Mouse (Mus musculus) liver, embryonic 12.5 days (tissue): ENCODE results near the gene Lrrc66. TPM values are rescaled to one million over a fixed set of nuclear protein-coding genes. Genes with fewer than 3 reads are reported as not detected.

Experiments used
- polyA plus RNA-seq: library from polyadenylated mRNA; unstranded; fragments of >200 nt; fragmentation: Nextera tagmentation; extraction: Ambion mirVana; gene quantifications from 2 replicates; pipeline ENCODE4 v1.2.1, GENCODE M21; 2016

The Lrrc66 gene
- polyA plus RNA-seq, 1 experiment from 2014 or later, result 0.13 TPM

Other genes with a start within 250 kb of the Lrrc66 start
- not detected in 2 replicates for gene Cwh43, start 226.5 kb downstream of the Lrrc66 start, polyA plus RNA-seq
- 5.5 and 6.4 TPM in 2 replicates for gene Dcun1d4, start 151.5 kb downstream of the Lrrc66 start, polyA plus RNA-seq
- 4.5 and 4.7 TPM in 2 replicates for gene Sgcb, start 15.3 kb upstream of the Lrrc66 start, polyA plus RNA-seq
- gene Spata18, start 18.9 kb upstream of the Lrrc66 start, polyA plus RNA-seq, result not detected in 2 replicates